Mouse (Mus musculus) G1E (cell line): Measurements from ENCODE around the gene Ccdc151. TPM values are rescaled to one million over a fixed set of nuclear protein-coding genes. Genes with fewer than 3 reads are reported as not detected.

Experiments used
- ATAC-seq: 2 replicates; pipeline ENCODE4 v1.8.0; 2016; ENCODE audit warnings: mild to moderate bottlenecking; ENCODE audit not compliant: insufficient number of reproducible peaks, poor library complexity, low FRiP score, severe bottlenecking; ENCODE audit errors: extremely low read depth
- DNase-seq: peaks from one replicate; pipeline ENCODE4 v3.0.0; 2012; ENCODE audit warnings: low spot score
- H3K27me3 ChIP-seq: 2 replicates; pipeline ENCODE4 v1.6.1; 2012; ENCODE audit warnings: mild to moderate bottlenecking, low read length, inconsistent platforms; ENCODE audit not compliant: insufficient read depth
- H3K36me3 ChIP-seq: replicated peaks from 2 replicates; pipeline ENCODE3; 2012; ENCODE audit warnings: mild to moderate bottlenecking, inconsistent platforms
- H3K4me1 ChIP-seq: 2 replicates; pipeline ENCODE4 v1.6.1; 2012; ENCODE audit warnings: low read depth, low read length, inconsistent platforms, mixed read lengths; ENCODE audit not compliant: insufficient read depth
- H3K4me3 ChIP-seq: 2 replicates; pipeline ENCODE4 v1.5.1; 2012; ENCODE audit warnings: low read depth, mild to moderate bottlenecking, inconsistent platforms, low read length, moderate library complexity, mixed read lengths
- H3K9me3 ChIP-seq: replicated peaks from 2 replicates; pipeline ENCODE4 v1.6.1; 2012; ENCODE audit warnings: inconsistent platforms
- CTCF ChIP-seq: IDR thresholded peaks from 2 replicates; pipeline ENCODE4 v1.5.1; 2012; ENCODE audit warnings: low read depth, low read length, inconsistent platforms, mixed read lengths
- GATA1 ChIP-seq: IDR thresholded peaks from 2 replicates; pipeline ENCODE4 v1.6.1; 2012; ENCODE audit warnings: borderline replicate concordance, low read length, inconsistent platforms, mixed read lengths
- GATA2 ChIP-seq: IDR thresholded peaks from 2 replicates; pipeline ENCODE4 v1.6.1; 2012; ENCODE audit warnings: low read depth, low read length, inconsistent platforms, borderline replicate concordance
- POLR2AphosphoS5 ChIP-seq: IDR thresholded peaks from 2 replicates; pipeline ENCODE4 v1.6.1; 2012; ENCODE audit warnings: low read depth, low read length, inconsistent platforms; ENCODE audit not compliant: insufficient replicate concordance
- TAL1 ChIP-seq: conservative IDR thresholded peaks from 2 replicates; pipeline ENCODE4 v1.6.1; 2012; ENCODE audit warnings: low read depth, low read length, inconsistent platforms, mixed read lengths
- polyA plus RNA-seq: library from polyadenylated mRNA; stranded (reverse); fragments of >175 nt; gene quantifications from 2 replicates; pipeline ENCODE4 v1.2.3, GENCODE M21; 2012
- total RNA-seq, 2 experiments: library from RNA; stranded (forward) in 1 of 2; stranded (reverse) in 1 of 2; fragments of 200-1000 nt in 1 of 2; fragments of >200 nt in 1 of 2; fragmentation: Nextera tagmentation in 1 of 2; gene quantifications; 2 replicates each; pipeline ENCODE4 v1.2.3; 2014 to 2017

The Ccdc151 gene
- total and polyA plus RNA-seq, 3 experiments, result 0.08 to 0.22 TPM; not detected in 1

DNA sequence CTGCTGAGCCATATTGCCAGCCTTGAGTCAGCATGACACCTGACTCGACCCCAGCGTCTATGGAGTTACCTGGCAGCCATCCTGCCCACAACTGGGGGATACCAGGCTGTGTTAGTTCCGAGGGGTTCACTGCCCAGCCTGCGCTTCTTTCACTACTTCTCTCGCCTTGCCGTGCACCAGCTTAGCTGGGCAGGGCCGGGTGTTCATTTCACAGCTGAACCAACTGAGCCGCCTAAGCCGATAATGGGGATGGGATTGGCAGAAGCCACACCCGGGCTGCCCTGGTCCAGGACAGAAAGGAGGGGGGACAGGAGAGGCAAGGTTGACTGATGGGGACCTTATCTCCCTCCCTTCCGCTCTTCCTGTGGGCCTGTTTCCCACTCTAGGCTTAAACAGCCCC, 46.9 kb upstream of the Ccdc151 start:
- H3K27me3 ChIP-seq, result peaks cover 32% of the 10 kb centered on the region
- H3K36me3 ChIP-seq, result no peaks in the 10 kb centered on the region
- TF ChIP-seq GATA2 (no peak), GATA1 (no peak), TAL1 (no peak), CTCF (no peak), POLR2AphosphoS5 (no peak)
- H3K9me3 ChIP-seq, result peaks cover 18% of the 10 kb centered on the region
- no peak overlapping the region for H3K4me3 ChIP-seq
- ATAC-seq (no peak), DNase-seq (no peak)
- peaks cover 9% of the 10 kb centered on the region for H3K4me1 ChIP-seq

DNA sequence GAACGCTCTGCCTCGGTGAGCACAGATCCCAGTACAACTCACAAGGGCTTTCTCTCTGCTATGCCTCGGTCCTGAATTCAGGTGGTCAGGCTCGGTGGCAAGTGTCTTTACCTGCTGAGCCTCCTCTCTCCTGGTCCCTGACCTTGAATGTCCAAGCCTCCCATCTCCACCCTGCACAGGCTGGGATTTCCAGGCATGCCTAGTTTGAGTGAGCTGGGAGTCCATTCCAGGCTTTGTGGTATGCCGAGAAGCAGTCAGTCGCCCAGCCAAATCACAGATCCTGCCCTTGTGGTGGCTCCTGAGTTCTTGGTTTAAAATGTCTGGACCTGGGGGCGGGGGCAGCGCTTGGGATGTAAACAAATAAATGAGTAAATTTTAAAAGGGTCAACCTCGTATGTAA, 44.9 kb upstream of the Ccdc151 start:
- no peak overlapping the region for H3K4me3 ChIP-seq
- TF ChIP-seq TAL1 (no peak), GATA2 (no peak), POLR2AphosphoS5 (no peak), GATA1 (no peak), CTCF (no peak)
- DNase-seq (no peak), ATAC-seq (no peak)
- H3K9me3 ChIP-seq, result peaks cover 18% of the 10 kb centered on the region
- peaks cover 36% of the 10 kb centered on the region for H3K27me3 ChIP-seq
- H3K4me1 ChIP-seq, result peaks cover 8% of the 10 kb centered on the region; the same call in 1 of the 2 replicates
- H3K36me3 ChIP-seq, result no peaks in the 10 kb centered on the region

DNA sequence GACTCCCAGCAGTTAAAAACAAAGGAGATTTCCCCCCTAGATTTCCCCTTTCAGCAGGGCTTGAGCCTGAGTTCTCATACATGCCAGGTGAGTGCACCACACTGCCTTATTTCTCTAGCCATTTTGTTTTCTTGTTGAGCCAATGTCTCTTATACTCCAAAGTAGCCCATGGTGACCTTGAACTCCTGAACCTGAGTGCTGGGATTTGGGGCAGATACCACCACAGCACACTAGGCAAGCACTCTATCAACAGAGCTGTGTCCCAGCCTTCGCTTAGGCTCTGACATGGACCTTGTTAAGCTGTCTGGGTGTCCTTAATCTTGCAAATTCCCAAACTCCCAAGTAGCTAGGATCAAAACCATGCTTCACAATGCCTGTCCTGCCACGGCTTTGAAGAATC, 39.4 kb upstream of the Ccdc151 start:
- DNase-seq, result no peak
- ATAC-seq, result no peak
- no peaks in the 10 kb centered on the region for H3K4me1 ChIP-seq
- no peak overlapping the region for H3K4me3 ChIP-seq
- peaks cover 3% of the 10 kb centered on the region; the same call in 1 of the 2 replicates for H3K9me3 ChIP-seq
- no peaks in the 10 kb centered on the region for H3K36me3 ChIP-seq
- H3K27me3 ChIP-seq, result peaks cover 27% of the 10 kb centered on the region
- TF ChIP-seq GATA2, result no peak
- no peak for TF ChIP-seq CTCF
- TF ChIP-seq TAL1, result no peak

DNA sequence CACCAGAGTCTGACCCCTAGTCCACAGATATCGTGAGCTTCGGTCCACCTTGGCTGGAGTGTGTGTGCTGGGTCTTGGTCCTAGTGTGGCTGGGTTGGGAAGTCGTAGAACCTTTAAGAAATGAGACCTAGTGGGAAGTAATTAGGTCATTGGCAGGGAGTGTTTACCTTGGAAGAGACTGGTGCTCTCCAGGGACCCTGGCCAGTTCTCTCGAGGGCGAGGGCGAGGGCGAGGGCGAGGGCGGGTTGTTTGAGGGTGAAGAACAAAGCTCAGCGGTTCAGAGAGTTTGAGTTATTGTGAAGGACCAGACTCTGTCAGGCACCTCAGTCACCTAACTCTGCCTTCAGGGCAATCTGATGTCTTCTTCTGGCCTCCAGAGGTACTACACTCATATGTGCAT, 35.4 kb upstream of the Ccdc151 start:
- no peak for ATAC-seq
- Histone ChIP-seq H3K27me3 (peaks cover 34% of the 10 kb centered on the region), H3K9me3 (peaks cover 3% of the 10 kb centered on the region; the same call in 1 of the 2 replicates), H3K4me3 (no peak overlapping the region), H3K4me1 (no peaks in the 10 kb centered on the region), H3K36me3 (no peaks in the 10 kb centered on the region)
- DNase-seq, result no peak
- no peak for TF ChIP-seq CTCF
- TF ChIP-seq GATA1, result no peak
- no peak for TF ChIP-seq TAL1
- no peak for TF ChIP-seq GATA2
- no peak for TF ChIP-seq POLR2AphosphoS5

DNA sequence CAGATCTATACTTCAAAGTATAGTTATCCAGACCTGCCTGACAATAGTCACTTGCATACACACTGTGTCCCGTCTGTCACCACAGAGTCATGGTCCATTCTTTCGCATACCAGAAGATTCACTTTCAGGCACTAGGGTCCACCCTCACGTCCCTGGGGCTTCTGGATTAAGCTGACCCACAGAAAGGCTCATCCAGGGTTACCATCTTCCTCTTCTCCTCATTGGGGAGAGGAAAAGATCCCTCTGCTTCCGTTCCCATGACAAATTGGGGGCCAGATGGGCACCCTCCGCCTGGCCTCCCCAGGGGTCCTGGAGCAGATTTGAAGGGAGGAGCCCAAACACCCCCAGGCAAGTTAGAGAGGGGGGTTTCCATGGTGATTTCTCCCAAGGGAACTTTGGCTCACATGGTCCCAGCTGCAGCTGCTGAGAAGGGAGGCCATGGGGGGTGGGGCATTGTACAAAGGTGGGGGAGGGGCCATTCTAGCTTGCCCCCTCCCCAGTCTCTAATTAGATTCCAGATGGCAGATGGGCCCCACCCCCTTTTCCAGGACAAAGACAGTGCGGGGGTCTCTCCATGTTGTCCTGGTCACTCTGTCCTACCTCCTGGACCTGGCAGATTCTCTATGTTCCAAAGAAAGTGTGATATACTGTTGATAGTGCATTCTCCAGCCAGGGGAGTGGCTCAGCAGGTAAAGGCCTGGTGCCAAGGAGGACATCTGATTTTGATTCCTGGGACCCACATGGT, 33.0 kb upstream of the Ccdc151 start:
- Histone ChIP-seq H3K4me1 (no peaks in the 10 kb centered on the region), H3K9me3 (peaks cover 3% of the 10 kb centered on the region; the same call in 1 of the 2 replicates), H3K36me3 (no peaks in the 10 kb centered on the region), H3K27me3 (peaks cover 27% of the 10 kb centered on the region), H3K4me3 (no peak overlapping the region)
- TF ChIP-seq TAL1 (no peak), CTCF (no peak), POLR2AphosphoS5 (no peak), GATA2 (no peak), GATA1 (no peak)
- no peak for DNase-seq
- ATAC-seq, result no peak

DNA sequence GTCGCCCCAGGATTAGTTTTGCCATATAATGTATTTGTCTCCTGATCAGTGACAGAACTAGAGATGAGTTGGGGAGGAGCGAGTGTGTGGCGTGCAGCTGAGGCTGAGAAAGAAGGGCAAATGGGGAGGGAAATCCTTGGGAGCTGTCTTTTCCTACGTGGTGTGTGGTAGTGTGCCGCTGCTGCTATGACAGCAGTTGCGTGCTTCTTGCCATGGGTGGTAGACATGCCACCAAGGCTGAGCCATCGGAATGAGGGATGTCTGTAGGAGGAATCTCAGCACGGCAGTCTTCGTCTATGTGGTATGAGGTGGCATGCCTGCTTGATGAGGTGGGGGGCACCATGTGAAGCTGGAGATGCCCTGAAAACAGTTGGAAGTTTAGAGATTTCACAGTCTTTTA, 28.0 kb upstream of the Ccdc151 start:
- Histone ChIP-seq H3K36me3 (no peaks in the 10 kb centered on the region), H3K4me1 (peaks cover 6% of the 10 kb centered on the region), H3K27me3 (peaks cover 43% of the 10 kb centered on the region), H3K9me3 (no peaks in the 10 kb centered on the region), H3K4me3 (no peak overlapping the region)
- no peak for TF ChIP-seq GATA2
- no peak for TF ChIP-seq POLR2AphosphoS5
- TF ChIP-seq CTCF, result no peak
- no peak for TF ChIP-seq GATA1
- TF ChIP-seq TAL1, result no peak
- no peak for ATAC-seq
- no peak for DNase-seq
